Mouse (Mus musculus) CH12.LX (cell line): Measurements from ENCODE around the gene Fhl1. TPM values are rescaled to one million over a fixed set of nuclear protein-coding genes. Genes with fewer than 3 reads are reported as not detected.

Experiments used
- DNase-seq: peaks from one replicate; pipeline ENCODE4 v3.0.0-alpha.2; 2013; ENCODE audit errors: extremely low read depth
- H3K27ac ChIP-seq: 2 replicates; pipeline ENCODE4 v1.5.1; 2012; ENCODE audit warnings: low read depth, mild to moderate bottlenecking, control low read depth, moderate library complexity; ENCODE audit not compliant: insufficient read depth
- H3K27me3 ChIP-seq: replicated peaks from 2 replicates; pipeline ENCODE3; 2012; ENCODE audit warnings: inconsistent platforms
- H3K36me3 ChIP-seq, 2 experiments: replicated peaks in 1 of 2; 2 replicates each; pipeline versions ENCODE3 to v1.6.1; 2012; ENCODE audit warnings: inconsistent platforms in 1 of 2, low read length in 1 of 2, mild to moderate bottlenecking in 1 of 2, mixed read lengths in 1 of 2, moderate library complexity in 1 of 2; ENCODE audit not compliant: control insufficient read depth in 1 of 2, insufficient read depth in 1 of 2
- H3K4me1 ChIP-seq, 2 experiments: 2 replicates each; pipeline ENCODE4 v1.6.1; 2012; ENCODE audit warnings: inconsistent platforms in 1 of 2, moderate library complexity in 1 of 2; ENCODE audit not compliant: insufficient read depth in 2 of 2, control insufficient read depth in 1 of 2
- H3K4me2 ChIP-seq: 2 replicates; pipeline ENCODE4 v1.6.1; 2012; ENCODE audit warnings: low read depth, mild to moderate bottlenecking, control low read depth; ENCODE audit not compliant: poor library complexity, insufficient read depth, severe bottlenecking
- H3K4me3 ChIP-seq, 3 experiments: fragments of 150-350 bp in 1 of 3; sonication (generic) in 1 of 3; replicated peaks in 1 of 3; 2 replicates each; pipeline versions ENCODE3 to v1.5.1; 2011 to 2012; ENCODE audit warnings: low read depth in 2 of 3, low read length in 2 of 3, mild to moderate bottlenecking in 2 of 3, moderate library complexity in 2 of 3, control low read depth in 1 of 3, improper control_type of control experiment in 1 of 3, inconsistent platforms in 1 of 3, mixed read lengths in 1 of 3; ENCODE audit not compliant: poor library complexity in 1 of 3
- H3K79me2 ChIP-seq: replicated peaks from 2 replicates; pipeline ENCODE4 v1.6.1; 2012; ENCODE audit warnings: mild to moderate bottlenecking, moderate library complexity; ENCODE audit not compliant: control insufficient read depth, poor library complexity, insufficient read depth, severe bottlenecking; ENCODE audit errors: extremely low read depth
- H3K9ac ChIP-seq: 2 replicates; pipeline ENCODE4 v1.6.1; 2012; ENCODE audit warnings: low read depth, mild to moderate bottlenecking, control low read depth, moderate library complexity; ENCODE audit not compliant: insufficient read depth
- H3K9me3 ChIP-seq: replicated peaks from 2 replicates; pipeline ENCODE3; 2012; ENCODE audit warnings: low read length, inconsistent platforms, mixed read lengths
- BHLHE40 ChIP-seq: IDR thresholded peaks from 2 replicates; pipeline ENCODE4 v1.6.1; 2011; ENCODE audit warnings: mild to moderate bottlenecking, low read depth, low read length, improper control_type of control experiment
- CHD2 ChIP-seq: IDR thresholded peaks from 2 replicates; pipeline ENCODE4 v1.6.1; 2011; ENCODE audit warnings: low read length, improper control_type of control experiment
- CTCF ChIP-seq, 2 experiments: IDR thresholded peaks in 1 of 2; conservative IDR thresholded peaks in 1 of 2; 2 replicates each; pipeline ENCODE4 v1.5.1; 2011 to 2012; ENCODE audit warnings: low read depth in 2 of 2, low read length in 2 of 2, improper control_type of control experiment in 1 of 2, inconsistent platforms in 1 of 2, mild to moderate bottlenecking in 1 of 2, moderate library complexity in 1 of 2
- ELF1 ChIP-seq: IDR thresholded peaks from 2 replicates; pipeline ENCODE4 v1.6.1; 2014; ENCODE audit warnings: low read depth, mild to moderate bottlenecking, inconsistent platforms, low read length, improper control_type of control experiment
- GABPA ChIP-seq: IDR thresholded peaks from 2 replicates; pipeline ENCODE4 v1.6.1; 2012; ENCODE audit warnings: low read depth, low read length, improper control_type of control experiment, inconsistent platforms; ENCODE audit not compliant: insufficient replicate concordance
- IRF4 ChIP-seq: IDR thresholded peaks from 2 replicates; pipeline ENCODE4 v1.6.1; 2014; ENCODE audit warnings: low read depth, mild to moderate bottlenecking, inconsistent platforms, low read length, improper control_type of control experiment
- MAX ChIP-seq: IDR thresholded peaks from 2 replicates; pipeline ENCODE4 v1.6.1; 2011; ENCODE audit warnings: low read length, improper control_type of control experiment
- MAZ ChIP-seq: IDR thresholded peaks from 2 replicates; pipeline ENCODE4 v1.6.1; 2012; ENCODE audit warnings: low read depth, mild to moderate bottlenecking, inconsistent platforms, low read length, improper control_type of control experiment, moderate library complexity
- MEF2A ChIP-seq: IDR thresholded peaks from 2 replicates; pipeline ENCODE4 v1.6.1; 2014; ENCODE audit warnings: low read depth, mild to moderate bottlenecking, inconsistent platforms, low read length, improper control_type of control experiment, borderline replicate concordance
- MXI1 ChIP-seq: IDR thresholded peaks from 2 replicates; pipeline ENCODE4 v1.6.1; 2011; ENCODE audit warnings: mild to moderate bottlenecking, low read depth, low read length, improper control_type of control experiment
- PAX5 ChIP-seq: IDR thresholded peaks from 2 replicates; pipeline ENCODE4 v1.6.1; 2012; ENCODE audit warnings: low read length, inconsistent platforms, mixed read lengths
- POLR2A ChIP-seq: IDR thresholded peaks from 2 replicates; pipeline ENCODE4 v1.6.1; 2011; ENCODE audit warnings: low read depth, mild to moderate bottlenecking, improper control_type of control experiment, low read length
- POLR2AphosphoS2 ChIP-seq: IDR thresholded peaks from 2 replicates; pipeline ENCODE4 v1.6.1; 2011; ENCODE audit warnings: low read depth, low read length, improper control_type of control experiment
- SIN3A ChIP-seq: IDR thresholded peaks from 2 replicates; pipeline ENCODE4 v1.6.1; 2012; ENCODE audit warnings: low read length, improper control_type of control experiment, inconsistent platforms
- USF2 ChIP-seq: conservative IDR thresholded peaks from 2 replicates; pipeline ENCODE4 v1.6.1; 2011; ENCODE audit warnings: low read depth, low read length, improper control_type of control experiment
- ZC3H11A ChIP-seq: IDR thresholded peaks from 2 replicates; pipeline ENCODE4 v1.6.1; 2012; ENCODE audit warnings: low read depth, mild to moderate bottlenecking, inconsistent platforms, low read length, improper control_type of control experiment
- ZMIZ1 ChIP-seq: IDR thresholded peaks from 2 replicates; pipeline ENCODE4 v1.6.1; 2012; ENCODE audit warnings: low read depth, mild to moderate bottlenecking, inconsistent platforms, low read length, improper control_type of control experiment
- ZNF384 ChIP-seq: IDR thresholded peaks from 2 replicates; pipeline ENCODE4 v1.6.1; 2012; ENCODE audit warnings: low read depth, low read length, improper control_type of control experiment, inconsistent platforms
- dilution Hi-C: fragments of 300-500 bp; cut with MboI; formaldehyde crosslinking; loops from 2 replicates; pipeline ENCODE4 v1.14.3; 2020; ENCODE audit warnings: low sequenced_read_pairs; ENCODE audit not compliant: extremely low pct_unique_long_range_greater_than_20kb, extremely low pct_ligation_motif_present
- in situ Hi-C: fragments of 300-500 bp; cut with MboI; formaldehyde crosslinking; loops from 3 replicates; pipeline ENCODE4 v1.14.3; 2019; ENCODE audit warnings: low sequenced_read_pairs, low pct_ligation_motif_present, low pct_unique_long_range_greater_than_20kb, mixed read lengths
- polyA plus RNA-seq: library from polyadenylated mRNA; unstranded; fragments of >175 nt; gene quantifications from 2 replicates; pipeline ENCODE4 v1.2.1, GENCODE M21; 2012; ENCODE audit warnings: low read depth; ENCODE audit not compliant: insufficient read length
- total RNA-seq, 2 experiments: library from RNA; depleted of rRNA; stranded (reverse); fragments of 300-350 nt in 1 of 2; fragments of >200 nt in 1 of 2; gene quantifications; 2 replicates each; pipeline ENCODE4 v1.2.3; 2012 to 2014

The Fhl1 gene
- total and polyA plus RNA-seq, 3 experiments, result not detected

GRCm38 (mm10) chrX:56722559-56722958, 9.0 kb upstream of the Fhl1 start:
- H3K36me3 ChIP-seq, result no peaks in the 10 kb centered on the region
- in situ Hi-C loops, result no loop called here
- H3K9ac ChIP-seq, result no peak overlapping the region
- no peak overlapping the region for H3K4me3 ChIP-seq
- dilution Hi-C loops, result no loop called here
- no peak overlapping the region for H3K4me2 ChIP-seq
- no peak for TF ChIP-seq MEF2A
- no peak for TF ChIP-seq SIN3A
- no peak for TF ChIP-seq ZC3H11A
- no peak for TF ChIP-seq ELF1
- no peak for TF ChIP-seq POLR2AphosphoS2
- no peak for TF ChIP-seq CHD2
- TF ChIP-seq MXI1, result no peak
- no peak for TF ChIP-seq USF2
- no peak for TF ChIP-seq BHLHE40
- no peak for TF ChIP-seq POLR2A
- TF ChIP-seq MAZ, result no peak
- no peak for TF ChIP-seq PAX5
- TF ChIP-seq IRF4, result no peak
- H3K9me3 ChIP-seq, result no peaks in the 10 kb centered on the region
- no peak for DNase-seq
- H3K79me2 ChIP-seq, result no peaks in the 10 kb centered on the region
- H3K4me1 ChIP-seq, result no peaks in the 10 kb centered on the region
- H3K27ac ChIP-seq, result no peak overlapping the region
- no peaks in the 10 kb centered on the region for H3K27me3 ChIP-seq

GRCm38 (mm10) chrX:56728507-56728906, 3.1 kb upstream of the Fhl1 start:
- H3K9me3 ChIP-seq, result no peaks in the 10 kb centered on the region
- in situ Hi-C loops (no loop called here), dilution Hi-C loops (no loop called here)
- H3K4me2 ChIP-seq, result no peak overlapping the region
- H3K27me3 ChIP-seq, result no peaks in the 10 kb centered on the region
- no peak overlapping the region for H3K4me3 ChIP-seq
- no peaks in the 10 kb centered on the region for H3K79me2 ChIP-seq
- no peaks in the 10 kb centered on the region for H3K4me1 ChIP-seq
- no peak for DNase-seq
- TF ChIP-seq ZNF384, result no peak
- TF ChIP-seq GABPA, result no peak
- no peak for TF ChIP-seq ZMIZ1
- no peak for TF ChIP-seq MAX
- no peak for TF ChIP-seq BHLHE40
- TF ChIP-seq ZC3H11A, result no peak
- TF ChIP-seq MEF2A, result no peak
- no peak for TF ChIP-seq CTCF (conservative IDR thresholded peaks at IDR 0.05 in 1 of 2, IDR thresholded peaks at IDR 0.05 in 1 of 2; ENCODE audit: low read depth in 2 of 2, low read length in 2 of 2)
- TF ChIP-seq POLR2A, result no peak
- no peak overlapping the region for H3K27ac ChIP-seq
- no peak overlapping the region for H3K9ac ChIP-seq
- H3K36me3 ChIP-seq, result no peaks in the 10 kb centered on the region
